Mouse (Mus musculus): Measurements from ENCODE around the gene Tuba1b.
"Not testable (repeated sequence)": the region's sequence is repeated elsewhere in the genome, so short reads cannot be mapped to it uniquely, and the experiment has no call there.

Gene Tuba1b

GRCm38 (mm10) chr15:98954425-98955253 lies 20.3 kb upstream of the Tuba1b start:
- peak in 1 of 2 experiments; percentile 63 for DNase-seq (ENCODE audit: low spot score in 2 of 2)

- peak; percentile 96 to 97 for DNase-seq (ENCODE audit: low spot score in 2 of 2)
Observed at GRCm38 (mm10) chr15:98953401-98954356, 19.3 kb upstream of the Tuba1b start, which contains the start of the genes Gm49450 and Tuba1a. Gene Gm49450 (minus strand): TSS chr15:98953551. Gene Tuba1a (minus strand): TSS chr15:98953703.

GRCm38 (mm10) chr15:98952751-98953400 lies 18.5 kb upstream of the Tuba1b start:
- DNase-seq (ENCODE audit: low spot score in 2 of 2) = no peak

GRCm38 (mm10) chr15:98952063-98952455 lies 17.7 kb upstream of the Tuba1b start:
- no peak for DNase-seq (ENCODE audit: low spot score in 2 of 2)

- DNase-seq (ENCODE audit: low spot score in 2 of 2) = not testable (repeated sequence)
Observed at GRCm38 (mm10) chr15:98951122-98952062, 17.0 kb upstream of the Tuba1b start.

- DNase-seq (ENCODE audit: low spot score in 2 of 2) = no peak
Observed at GRCm38 (mm10) chr15:98949607-98949892, 15.2 kb upstream of the Tuba1b start.

GRCm38 (mm10) chr15:98948857-98949606 lies 14.7 kb upstream of the Tuba1b start:
- no peak for DNase-seq (ENCODE audit: low spot score in 2 of 2)

GRCm38 (mm10) chr15:98948382-98948781 lies 14.0 kb upstream of the Tuba1b start:
- DNase-seq (ENCODE audit: low spot score in 2 of 2) = no peak

- DNase-seq (ENCODE audit: low spot score in 2 of 2) = no peak
Observed at GRCm38 (mm10) chr15:98947884-98948283, 13.5 kb upstream of the Tuba1b start.

- no peak for DNase-seq (ENCODE audit: low spot score in 2 of 2)
Observed at GRCm38 (mm10) chr15:98943133-98943532, 8.8 kb upstream of the Tuba1b start.

GRCm38 (mm10) chr15:98942081-98942480 lies 7.7 kb upstream of the Tuba1b start:
- no peak for DNase-seq (ENCODE audit: low spot score in 2 of 2)

- no peak for DNase-seq (ENCODE audit: low spot score in 2 of 2)
Observed at GRCm38 (mm10) chr15:98941539-98941938, 7.2 kb upstream of the Tuba1b start.

- DNase-seq (ENCODE audit: low spot score in 2 of 2) = no peak
Observed at GRCm38 (mm10) chr15:98940816-98941215, 6.5 kb upstream of the Tuba1b start.

- DNase-seq (ENCODE audit: low spot score in 2 of 2) = peak; percentile 91 to 93
Observed at GRCm38 (mm10) chr15:98933833-98934216, 540 bp downstream of the Tuba1b start.

- DNase-seq (ENCODE audit: low spot score in 2 of 2) = not testable (repeated sequence)
Observed at GRCm38 (mm10) chr15:98933004-98933671, 1.2 kb downstream of the Tuba1b start.

- DNase-seq (ENCODE audit: low spot score in 2 of 2) = no peak
Observed at GRCm38 (mm10) chr15:98930998-98931397, 3.4 kb downstream of the Tuba1b start.

- DNase-seq (ENCODE audit: low spot score in 2 of 2) = no peak
Observed at GRCm38 (mm10) chr15:98930017-98930734, 4.2 kb downstream of the Tuba1b start.

- DNase-seq (ENCODE audit: low spot score in 2 of 2) = peak in 1 of 2 experiments; percentile 55
Observed at GRCm38 (mm10) chr15:98928598-98929240, 5.6 kb downstream of the Tuba1b start.
